Mouse (Mus musculus) spleen, postnatal 10 days (tissue): ENCODE data around the gene Gm2026.
"Not testable (repeated sequence)": the region's sequence is repeated elsewhere in the genome, so short reads cannot be mapped to it uniquely, and the experiment has no call there.

ENCODE experiments used
- DNase-seq, 2 experiments: peaks; one replicate each; pipeline ENCODE4 v3.0.0; 2021 to 2022; ENCODE audit warnings: low spot score in 2 of 2

Gm2026 gene

DNA sequence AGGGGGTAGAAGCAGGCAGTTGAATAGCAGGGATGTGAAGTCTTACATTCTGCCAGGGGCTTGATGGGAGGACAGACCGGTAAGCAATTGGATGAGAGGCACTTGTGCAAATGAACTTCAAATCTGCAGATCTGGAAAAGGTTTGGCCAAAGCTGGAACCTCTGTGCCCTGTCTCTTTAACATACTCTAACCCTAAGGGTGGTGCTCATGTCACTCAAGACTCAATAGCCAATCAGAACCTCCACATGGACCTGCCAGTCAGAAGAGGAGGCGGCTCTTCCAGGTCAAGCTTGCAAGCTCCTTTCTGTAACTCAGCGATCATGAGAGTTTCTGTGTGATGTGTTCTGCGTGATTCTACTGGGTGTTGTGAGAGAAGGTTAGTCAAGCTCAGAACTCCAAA is at the start of gene Gm2026:
Gene Gm2026, plus strand, starts transcription at position 301 of the 400 bp plus-strand sequence.
- DNase-seq: not testable (repeated sequence)

DNA sequence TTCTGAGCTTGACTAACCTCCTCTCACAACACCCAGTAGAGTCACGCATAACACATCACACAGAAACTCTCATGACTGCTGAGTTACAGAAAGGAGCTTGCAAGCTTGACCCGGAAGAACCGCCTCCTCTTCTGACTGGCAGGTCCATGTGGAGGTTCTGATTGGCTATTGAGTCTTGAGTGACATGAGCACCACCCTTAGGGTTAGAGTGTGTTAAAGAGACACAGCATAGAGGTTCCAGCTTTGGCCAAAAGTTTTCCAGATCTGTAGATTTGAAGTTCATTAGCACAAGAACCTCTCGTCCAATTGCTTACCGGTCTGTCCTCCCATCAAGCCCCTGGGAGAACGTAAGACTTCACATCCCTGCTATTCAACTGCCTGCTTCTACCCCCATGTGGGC is 34.1 kb upstream of the Gm2026 start, which contains the start of gene Zfp966:
Gene Zfp966, minus strand, starts transcription at position 101 of the 400 bp plus-strand sequence.
- not testable (repeated sequence) for DNase-seq
